ENCODE assay signal across 10 mouse cellular contexts in genomic region chr1:72746382-72746781, GRCm38 (mm10). TPM values are rescaled to one million over a fixed set of nuclear protein-coding genes. Genes with fewer than 3 reads are reported as not detected.
DNase-seq lines count a peak whose midpoint lies in the region; ATAC-seq lines count a peak whose summit lies in the region.
"Had no signal": no experiment of that assay in that cellular context is flagged by ENCODE, and none has a peak within 500 bp of the region (broad histone marks: within the 10 kb centered on the region; RNA-seq: fewer than 3 reads in every experiment).

No protein-coding gene starts in this region.

- H3K36me3 ChIP-seq in hindbrain, embryonic 14.5 days (replicated peaks; ENCODE audit: control insufficient read depth, insufficient read depth), result no peaks in the 10 kb centered on the region
- no peaks in the 10 kb centered on the region for H3K36me3 ChIP-seq in hindbrain, embryonic 11.5 days (ENCODE audit: control insufficient read depth, insufficient read depth, low read length)
- H3K36me3 ChIP-seq in midbrain, embryonic 16.5 days (ENCODE audit: control insufficient read depth, insufficient read depth, low read length), result no peaks in the 10 kb centered on the region

- H3K27me3 ChIP-seq in hindbrain, embryonic 14.5 days (ENCODE audit: control insufficient read depth, insufficient read depth, low read length), result no peaks in the 10 kb centered on the region
- no peaks in the 10 kb centered on the region for H3K27me3 ChIP-seq in hindbrain, embryonic 11.5 days (ENCODE audit: control insufficient read depth, insufficient read depth, low read length)
- H3K27me3 ChIP-seq in midbrain, embryonic 16.5 days (ENCODE audit: control insufficient read depth, insufficient read depth, low read depth, low read length), result no peaks in the 10 kb centered on the region

- H3K4me3 ChIP-seq in hindbrain, embryonic 14.5 days (replicated peaks; ENCODE audit: low read length), result no peak overlapping the region
- no peak overlapping the region for H3K4me3 ChIP-seq in hindbrain, embryonic 11.5 days (ENCODE audit: low read depth, low read length)
- no peak overlapping the region for H3K4me3 ChIP-seq in midbrain, embryonic 16.5 days (ENCODE audit: low read depth, low read length)

- no peaks in the 10 kb centered on the region for H3K9me3 ChIP-seq in hindbrain, embryonic 14.5 days (ENCODE audit: control insufficient read depth, low read length)
- H3K9me3 ChIP-seq in hindbrain, embryonic 11.5 days (ENCODE audit: control insufficient read depth, low read length), result no peaks in the 10 kb centered on the region
- H3K9me3 ChIP-seq in midbrain, embryonic 16.5 days (replicated peaks; ENCODE audit: control insufficient read depth, low read length, poor library complexity, severe bottlenecking), result no peaks in the 10 kb centered on the region

- H3K9ac ChIP-seq in hindbrain, embryonic 14.5 days, result no peak overlapping the region
- H3K9ac ChIP-seq in hindbrain, embryonic 11.5 days (ENCODE audit: low read depth, low read length), result no peak overlapping the region
- no peak overlapping the region for H3K9ac ChIP-seq in midbrain, embryonic 16.5 days (ENCODE audit: low read depth, low read length)

- H3K27ac ChIP-seq in hindbrain, embryonic 14.5 days, result no peak overlapping the region
- no peak overlapping the region for H3K27ac ChIP-seq in hindbrain, embryonic 11.5 days (ENCODE audit: low read depth, low read length)
- no peak overlapping the region for H3K27ac ChIP-seq in midbrain, embryonic 16.5 days (ENCODE audit: low read length)

- no peak overlapping the region for H3K4me2 ChIP-seq in hindbrain, embryonic 14.5 days (replicated peaks)
- H3K4me2 ChIP-seq in hindbrain, embryonic 11.5 days (replicated peaks; ENCODE audit: low read depth, low read length), result no peak overlapping the region
- H3K4me2 ChIP-seq in midbrain, embryonic 16.5 days (ENCODE audit: low read length), result no peak overlapping the region

- DNase-seq in hindbrain, embryonic 14.5 days (ENCODE audit: low spot score), result peak; percentile 55
- DNase-seq in hindbrain, embryonic 11.5 days (ENCODE audit: low spot score), result no peak
- DNase-seq in cerebellum, postnatal 10 days, result peak; percentile 92 to 93
- DNase-seq in kidney, postnatal 10 days, result peak; percentile 66
- peak; percentile 84 to 88 for DNase-seq in right cerebral cortex, postnatal 10 days (ENCODE audit: low spot score in 2 of 2)
- no peak for DNase-seq in gastrocnemius, adult 8-10 months (ENCODE audit: low spot score in 2 of 2)

- no peak for ATAC-seq in hindbrain, embryonic 14.5 days (ENCODE audit: low FRiP score)
- ATAC-seq in hindbrain, embryonic 11.5 days (ENCODE audit: low FRiP score), result no peak
- ATAC-seq in monocyte, adult 5-6 weeks (replicated peaks; ENCODE audit: insufficient number of reproducible peaks, low FRiP score, low TSS enrichment, poor library complexity, severe bottlenecking), result no peak
- no peak for ATAC-seq in midbrain, embryonic 16.5 days

- 70% methylated on average over 7 of the region's 7 CpGs for WGBS in hindbrain, embryonic 14.5 days
- WGBS in hindbrain, embryonic 11.5 days, result 79% methylated on average over 7 of the region's 7 CpGs
- 52% methylated on average over 7 of the region's 7 CpGs for WGBS in midbrain, embryonic 16.5 days

- no peaks in the 10 kb centered on the region for H3K4me1 ChIP-seq in hindbrain, embryonic 14.5 days (replicated peaks; ENCODE audit: control insufficient read depth, insufficient read depth, low read length)
- H3K4me1 ChIP-seq in hindbrain, embryonic 11.5 days (replicated peaks; ENCODE audit: control insufficient read depth, insufficient read depth, low read length), result no peaks in the 10 kb centered on the region
- no peaks in the 10 kb centered on the region for H3K4me1 ChIP-seq in midbrain, embryonic 16.5 days (ENCODE audit: control insufficient read depth, insufficient read depth, low read length)

RNA-seq across cellular contexts. Expression of gene Rpl37a, which starts 35.3 kb away (rescaled TPM):
- 1,010 and 1,289 TPM in 2 replicates for polyA plus RNA-seq in hindbrain, embryonic 14.5 days (2014; fragmentation: Nextera tagmentation; extraction: Ambion mirVana)
- polyA plus RNA-seq in hindbrain, embryonic 11.5 days (2014; fragmentation: Nextera tagmentation; extraction: Ambion mirVana), result 1,424 and 1,478 TPM in 2 replicates
- total RNA-seq in monocyte, adult 5-6 weeks (2017), result 508 to 670 TPM (median 625 TPM) in 3 replicates
- total RNA-seq in gastrocnemius, adult 8-10 months (2022), result 100 to 1,000 TPM; 624 to 741 (median 668) TPM
- polyA plus RNA-seq in midbrain, embryonic 16.5 days (2015; fragmentation: Nextera tagmentation; extraction: Ambion mirVana), result 821 and 838 TPM in 2 replicates

RNA-seq across cellular contexts. Expression of gene Ankar, which starts 46.0 kb away (rescaled TPM):
- polyA plus RNA-seq in hindbrain, embryonic 14.5 days (2014; fragmentation: Nextera tagmentation; extraction: Ambion mirVana), result not detected in 2 replicates
- 0.05 TPM in 1 of 2 replicates, not detected in the other for polyA plus RNA-seq in hindbrain, embryonic 11.5 days (2014; fragmentation: Nextera tagmentation; extraction: Ambion mirVana)
- total RNA-seq in monocyte, adult 5-6 weeks (2017), result not detected in 3 replicates
- total RNA-seq in gastrocnemius, adult 8-10 months (2022), result not detected
- 0.05 TPM in 1 of 2 replicates, not detected in the other for polyA plus RNA-seq in midbrain, embryonic 16.5 days (2015; fragmentation: Nextera tagmentation; extraction: Ambion mirVana)
- polyA plus RNA-seq: heart, embryonic 14.5 days; lung, embryonic 16.5 days had no signal

Comparison
In these comparisons a context has a peak if more than half of its experiments do, and no peak if none do; other contexts are left out.
1. DNase-seq: peak in hindbrain, embryonic 14.5 days (single experiment), cerebellum, postnatal 10 days (2 of 2), kidney, postnatal 10 days (single experiment) and right cerebral cortex, postnatal 10 days (2 of 2); none in hindbrain, embryonic 11.5 days (single experiment) and gastrocnemius, adult 8-10 months (0 of 2).